Mouse (Mus musculus): ENCODE measurements around the gene Pgbd1. TPM values are rescaled to one million over a fixed set of nuclear protein-coding genes. Genes with fewer than 3 reads are reported as not detected.

Gene Pgbd1
- polyA plus RNA-seq, 1 experiment from 2014 or later: 8.3 TPM

DNA sequence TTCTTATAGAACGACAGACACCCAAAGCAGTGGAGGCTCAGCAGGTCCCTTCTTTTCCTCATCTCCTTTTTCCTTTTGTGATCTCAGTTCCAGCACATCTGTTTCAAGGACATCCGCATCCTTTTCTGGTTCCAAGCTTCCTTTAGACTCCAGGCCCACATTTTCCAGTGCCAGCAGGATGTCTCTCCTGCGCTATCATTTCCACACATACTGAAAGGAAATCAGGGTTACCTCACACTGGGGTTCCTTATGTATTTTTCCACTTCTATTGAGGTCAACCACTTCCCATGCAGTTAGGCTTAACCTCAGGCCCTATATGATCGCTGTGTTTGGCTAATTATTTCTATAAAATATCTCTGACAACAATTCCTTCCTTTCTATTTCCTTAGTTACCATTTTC is 5.4 kb downstream of the Pgbd1 start:
- no peak for ATAC-seq (replicated peaks; ENCODE audit: low FRiP score)
- 84% methylated on average over 4 of the region's 4 CpGs for WGBS

DNA sequence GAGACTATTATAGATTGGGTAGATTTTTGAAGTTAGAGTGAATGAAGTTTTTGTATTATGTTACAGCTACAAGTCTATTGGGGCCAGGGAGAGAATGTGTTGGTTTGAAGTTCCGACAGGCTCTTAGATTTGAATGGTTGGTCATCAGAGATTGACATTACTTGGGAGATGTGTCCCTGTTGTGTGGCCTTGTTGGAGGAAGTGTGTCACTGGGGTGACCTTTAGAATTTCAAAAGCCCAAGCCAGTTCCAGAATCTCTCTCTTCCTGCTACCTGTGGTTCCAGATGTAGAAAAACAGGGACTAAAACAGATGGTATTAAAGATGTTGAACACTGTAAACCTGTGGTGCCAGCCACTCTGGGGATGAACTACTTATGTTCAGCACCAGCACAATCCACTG is 13.2 kb downstream of the Pgbd1 start:
- no peak for ATAC-seq (replicated peaks; ENCODE audit: low FRiP score)
- no peak overlapping the region for H3K4me3 ChIP-seq (ENCODE audit: low read depth, low read length)
- no peaks in the 10 kb centered on the region for H3K36me3 ChIP-seq (ENCODE audit: control insufficient read depth, insufficient read depth, low read length)
- H3K27me3 ChIP-seq (ENCODE audit: control insufficient read depth, insufficient read depth, low read length): no peaks in the 10 kb centered on the region
- no peak for DNase-seq (ENCODE audit: low spot score)
- no peak overlapping the region for H3K27ac ChIP-seq (ENCODE audit: low read depth, low read length)
- no peaks in the 10 kb centered on the region for H3K4me1 ChIP-seq (replicated peaks; ENCODE audit: control insufficient read depth, insufficient read depth, low read length)
- no peak overlapping the region for H3K9ac ChIP-seq (ENCODE audit: low read length)
- H3K4me2 ChIP-seq (ENCODE audit: low read depth, low read length, severe bottlenecking): no peak overlapping the region
- WGBS: 97% methylated on average over 1 of the region's 1 CpGs
- no peaks in the 10 kb centered on the region for H3K9me3 ChIP-seq (ENCODE audit: control insufficient read depth, low read length)

More for the DNA sequence above, 5.4 kb downstream of the Pgbd1 start:
- Histone ChIP-seq H3K4me2 (ENCODE audit: low read depth, low read length, severe bottlenecking) (no peak overlapping the region), H3K4me3 (ENCODE audit: low read depth, low read length) (no peak overlapping the region), H3K36me3 (ENCODE audit: control insufficient read depth, insufficient read depth, low read length) (no peaks in the 10 kb centered on the region), H3K27ac (ENCODE audit: low read depth, low read length) (no peak overlapping the region), H3K9me3 (ENCODE audit: control insufficient read depth, low read length) (no peaks in the 10 kb centered on the region), H3K4me1 (replicated peaks; ENCODE audit: control insufficient read depth, insufficient read depth, low read length) (no peaks in the 10 kb centered on the region), H3K27me3 (ENCODE audit: control insufficient read depth, insufficient read depth, low read length) (no peaks in the 10 kb centered on the region), H3K9ac (ENCODE audit: low read length) (no peak overlapping the region)
- DNase-seq (ENCODE audit: low spot score): no peak

DNA sequence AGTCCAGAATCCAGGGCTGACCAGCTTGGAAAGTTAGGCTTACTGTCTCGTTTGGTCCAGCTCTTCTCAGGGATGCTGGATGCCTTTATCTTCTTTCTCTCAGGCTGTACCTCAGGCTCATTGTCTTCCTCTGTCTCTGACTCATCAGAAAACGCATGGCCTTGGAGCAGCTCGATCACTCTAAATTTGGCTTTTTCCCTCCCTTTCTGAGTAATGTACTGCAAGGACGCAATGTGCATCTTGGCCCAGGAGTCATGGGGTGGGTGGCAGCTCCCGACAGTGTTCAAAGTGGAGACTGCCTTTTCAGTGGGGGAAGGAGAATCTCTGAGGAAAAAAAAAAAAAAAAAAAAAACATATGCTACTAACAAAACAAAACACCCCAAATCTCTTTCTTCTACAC is 17.6 kb downstream of the Pgbd1 start:
- ATAC-seq (replicated peaks; ENCODE audit: low FRiP score) (no peak), DNase-seq (ENCODE audit: low spot score) (no peak)
- H3K9ac ChIP-seq (ENCODE audit: low read length): no peak overlapping the region
- H3K27me3 ChIP-seq (ENCODE audit: control insufficient read depth, insufficient read depth, low read length): no peaks in the 10 kb centered on the region
- H3K9me3 ChIP-seq (ENCODE audit: control insufficient read depth, low read length): no peaks in the 10 kb centered on the region
- H3K4me1 ChIP-seq (replicated peaks; ENCODE audit: control insufficient read depth, insufficient read depth, low read length): no peaks in the 10 kb centered on the region
- H3K27ac ChIP-seq (ENCODE audit: low read depth, low read length): no peak overlapping the region
- H3K4me3 ChIP-seq (ENCODE audit: low read depth, low read length): no peak overlapping the region
- WGBS: 67% methylated on average over 5 of the region's 5 CpGs
- H3K36me3 ChIP-seq (ENCODE audit: control insufficient read depth, insufficient read depth, low read length): no peaks in the 10 kb centered on the region
- no peak overlapping the region for H3K4me2 ChIP-seq (ENCODE audit: low read depth, low read length, severe bottlenecking)

GRCm38 (mm10) chr13:21418865-21419264 is 22.0 kb downstream of the Pgbd1 start:
- no peaks in the 10 kb centered on the region for H3K4me1 ChIP-seq (replicated peaks; ENCODE audit: control insufficient read depth, insufficient read depth, low read length)
- H3K9ac ChIP-seq (ENCODE audit: low read length): no peak overlapping the region
- H3K9me3 ChIP-seq (ENCODE audit: control insufficient read depth, low read length): no peaks in the 10 kb centered on the region
- WGBS: 68% methylated on average over 6 of the region's 6 CpGs
- no peaks in the 10 kb centered on the region for H3K36me3 ChIP-seq (ENCODE audit: control insufficient read depth, insufficient read depth, low read length)
- H3K27ac ChIP-seq (ENCODE audit: low read depth, low read length): no peak overlapping the region
- no peaks in the 10 kb centered on the region for H3K27me3 ChIP-seq (ENCODE audit: control insufficient read depth, insufficient read depth, low read length)
- no peak overlapping the region for H3K4me3 ChIP-seq (ENCODE audit: low read depth, low read length)
- H3K4me2 ChIP-seq (ENCODE audit: low read depth, low read length, severe bottlenecking): no peak overlapping the region
- DNase-seq (ENCODE audit: low spot score) (no peak), ATAC-seq (replicated peaks; ENCODE audit: low FRiP score) (no peak)

DNA sequence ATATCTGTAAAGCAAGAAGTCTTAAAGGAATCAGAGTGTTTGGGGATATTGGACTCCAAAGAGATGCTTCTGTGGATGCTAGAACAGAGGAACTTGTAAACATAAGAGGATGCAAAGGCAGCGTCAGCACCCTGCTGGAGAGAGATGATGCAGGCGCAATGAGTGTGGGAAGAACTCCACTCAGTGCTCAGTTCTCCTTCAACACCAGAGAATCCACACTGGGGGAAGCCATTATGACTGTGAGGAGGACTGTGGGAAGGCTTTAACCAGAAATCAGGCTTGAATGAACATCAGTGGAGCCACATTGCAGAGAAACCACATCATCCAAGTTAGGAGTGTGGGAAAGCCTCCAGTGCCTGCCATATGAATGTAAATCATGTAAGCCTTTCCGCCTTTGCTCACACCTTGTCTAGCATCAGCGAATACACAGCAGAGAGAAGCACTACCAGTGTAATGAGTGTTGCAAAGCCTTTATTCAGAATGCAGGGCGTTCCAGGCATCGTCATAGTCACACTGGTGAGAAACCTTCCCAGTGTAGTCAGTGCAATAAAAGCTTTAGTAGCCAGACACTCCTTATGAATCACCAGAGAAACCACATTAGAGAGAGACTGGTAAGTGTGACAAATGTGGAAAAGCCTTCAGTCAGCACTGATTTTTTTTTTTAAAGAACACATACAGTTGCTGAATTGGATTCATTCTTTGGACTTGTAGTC is 23.4 kb downstream of the Pgbd1 start:
- H3K27ac ChIP-seq (ENCODE audit: low read depth, low read length): no peak overlapping the region
- ATAC-seq (replicated peaks; ENCODE audit: low FRiP score) (no peak), DNase-seq (ENCODE audit: low spot score) (no peak)
- no peaks in the 10 kb centered on the region for H3K9me3 ChIP-seq (ENCODE audit: control insufficient read depth, low read length)
- no peaks in the 10 kb centered on the region for H3K27me3 ChIP-seq (ENCODE audit: control insufficient read depth, insufficient read depth, low read length)
- 83% methylated on average over 6 of the region's 6 CpGs for WGBS
- H3K4me3 ChIP-seq (ENCODE audit: low read depth, low read length): no peak overlapping the region
- H3K4me1 ChIP-seq (replicated peaks; ENCODE audit: control insufficient read depth, insufficient read depth, low read length): no peaks in the 10 kb centered on the region
- H3K36me3 ChIP-seq (ENCODE audit: control insufficient read depth, insufficient read depth, low read length): no peaks in the 10 kb centered on the region
- H3K9ac ChIP-seq (ENCODE audit: low read length): no peak overlapping the region
- no peak overlapping the region for H3K4me2 ChIP-seq (ENCODE audit: low read depth, low read length, severe bottlenecking)

- ATAC-seq (replicated peaks; ENCODE audit: low FRiP score): no peak
- Histone ChIP-seq H3K27me3 (ENCODE audit: control insufficient read depth, insufficient read depth, low read length) (no peaks in the 10 kb centered on the region), H3K9ac (ENCODE audit: low read length) (no peak overlapping the region), H3K27ac (ENCODE audit: low read depth, low read length) (no peak overlapping the region), H3K4me2 (ENCODE audit: low read depth, low read length, severe bottlenecking) (no peak overlapping the region), H3K36me3 (ENCODE audit: control insufficient read depth, insufficient read depth, low read length) (no peaks in the 10 kb centered on the region), H3K9me3 (ENCODE audit: control insufficient read depth, low read length) (no peaks in the 10 kb centered on the region), H3K4me3 (ENCODE audit: low read depth, low read length) (no peak overlapping the region), H3K4me1 (replicated peaks; ENCODE audit: control insufficient read depth, insufficient read depth, low read length) (no peaks in the 10 kb centered on the region)
- 87% methylated on average over 2 of the region's 2 CpGs for WGBS
- DNase-seq (ENCODE audit: low spot score): no peak
These were observed 25.1 kb downstream of the Pgbd1 start for GRCm38 (mm10) chr13:21415750-21416149.

DNA sequence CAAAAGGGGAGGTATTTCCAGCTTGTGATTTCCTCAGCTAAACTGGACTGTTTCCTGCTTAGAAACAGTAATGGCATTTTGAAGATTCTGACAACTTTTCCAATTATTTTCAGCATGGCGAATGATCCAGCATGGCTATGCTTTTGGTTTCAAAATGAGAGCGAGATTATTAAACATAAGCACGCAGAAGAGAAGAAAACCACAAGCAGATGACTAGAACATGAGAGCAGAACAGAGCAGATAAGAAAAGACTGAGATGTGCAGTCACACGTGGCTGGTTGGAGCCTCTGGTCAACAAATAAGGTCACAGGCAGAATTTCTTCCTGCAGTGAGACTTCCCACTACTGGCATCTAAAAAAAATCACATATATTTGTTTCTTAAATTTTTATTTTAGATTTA is 25.6 kb downstream of the Pgbd1 start:
- no peaks in the 10 kb centered on the region for H3K27me3 ChIP-seq (ENCODE audit: control insufficient read depth, insufficient read depth, low read length)
- H3K27ac ChIP-seq (ENCODE audit: low read depth, low read length): no peak overlapping the region
- H3K9me3 ChIP-seq (ENCODE audit: control insufficient read depth, low read length): no peaks in the 10 kb centered on the region
- no peak overlapping the region for H3K9ac ChIP-seq (ENCODE audit: low read length)
- H3K36me3 ChIP-seq (ENCODE audit: control insufficient read depth, insufficient read depth, low read length): no peaks in the 10 kb centered on the region
- H3K4me1 ChIP-seq (replicated peaks; ENCODE audit: control insufficient read depth, insufficient read depth, low read length): no peaks in the 10 kb centered on the region
- H3K4me2 ChIP-seq (ENCODE audit: low read depth, low read length, severe bottlenecking): no peak overlapping the region
- H3K4me3 ChIP-seq (ENCODE audit: low read depth, low read length): no peak overlapping the region
- ATAC-seq (replicated peaks; ENCODE audit: low FRiP score) (no peak), DNase-seq (ENCODE audit: low spot score) (no peak)
- 85% methylated on average over 4 of the region's 4 CpGs for WGBS

DNA sequence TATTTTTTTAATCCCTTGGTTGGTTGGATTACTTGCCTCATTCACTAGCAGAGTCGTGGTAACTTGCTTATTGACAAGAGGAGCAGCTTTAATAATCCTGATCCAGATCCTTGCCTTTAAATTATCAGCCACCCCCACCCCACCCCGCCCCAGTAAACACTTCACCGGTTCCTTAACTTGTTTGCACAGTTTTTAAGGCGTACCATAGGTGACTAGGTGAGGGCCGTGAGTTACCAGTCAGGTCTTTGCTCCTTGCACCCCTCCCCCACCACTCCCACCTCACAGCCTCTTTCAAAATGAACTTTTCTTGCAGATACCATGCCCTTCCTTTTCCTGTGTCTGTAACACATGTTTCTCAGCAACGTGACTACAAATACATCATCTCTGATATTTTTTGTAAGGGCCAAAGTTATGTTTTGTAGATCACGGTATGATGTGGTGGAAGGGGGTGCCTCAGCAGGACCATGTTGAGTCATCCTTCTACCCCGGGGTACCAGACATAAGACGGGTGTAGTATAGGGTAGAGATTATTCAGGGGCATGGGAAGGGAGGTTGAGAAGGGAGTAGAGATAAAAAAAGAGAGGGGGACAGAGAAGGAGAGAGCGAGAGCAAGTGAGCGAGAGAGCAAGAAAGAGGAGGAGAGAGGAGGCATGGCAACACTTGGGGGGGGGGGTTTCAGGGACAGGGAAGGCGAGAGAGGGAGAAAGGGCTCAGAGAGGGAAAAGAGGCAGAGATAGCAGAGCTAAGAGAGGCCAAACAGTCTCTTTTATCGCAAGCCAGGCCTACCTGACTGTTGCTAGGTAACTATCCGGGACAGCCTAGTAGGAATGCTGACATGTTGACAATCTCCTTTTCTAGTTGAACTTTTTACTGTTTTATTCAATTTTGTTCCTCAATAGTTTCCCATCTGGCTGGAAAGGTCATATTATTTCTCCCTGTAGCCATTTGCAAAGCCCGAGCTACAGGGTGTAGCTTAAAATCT is 26.3 kb downstream of the Pgbd1 start:
- Histone ChIP-seq H3K4me3 (ENCODE audit: low read depth, low read length) (no peak overlapping the region), H3K9ac (ENCODE audit: low read length) (no peak overlapping the region), H3K27me3 (ENCODE audit: control insufficient read depth, insufficient read depth, low read length) (no peaks in the 10 kb centered on the region), H3K4me1 (replicated peaks; ENCODE audit: control insufficient read depth, insufficient read depth, low read length) (no peaks in the 10 kb centered on the region), H3K36me3 (ENCODE audit: control insufficient read depth, insufficient read depth, low read length) (no peaks in the 10 kb centered on the region), H3K4me2 (ENCODE audit: low read depth, low read length, severe bottlenecking) (no peak overlapping the region), H3K27ac (ENCODE audit: low read depth, low read length) (no peak overlapping the region), H3K9me3 (ENCODE audit: control insufficient read depth, low read length) (no peaks in the 10 kb centered on the region)
- WGBS: 74% methylated on average over 14 of the region's 15 CpGs
- ATAC-seq (replicated peaks; ENCODE audit: low FRiP score) (no peak), DNase-seq (ENCODE audit: low spot score) (no peak)
